Mouse (Mus musculus) MEL (cell line): ENCODE measurements around the gene Aknad1. TPM values are rescaled to one million over a fixed set of nuclear protein-coding genes. Genes with fewer than 3 reads are reported as not detected.

ENCODE experiments used
- DNase-seq: peaks from one replicate; pipeline ENCODE4 v3.0.0; 2011; ENCODE audit warnings: low read depth, low spot score
- H3K27ac ChIP-seq: 2 replicates; pipeline ENCODE4 v1.5.1; 2012; ENCODE audit warnings: low read depth, mild to moderate bottlenecking, control low read depth, low read length, moderate library complexity; ENCODE audit not compliant: control insufficient read depth
- H3K27me3 ChIP-seq, 2 experiments: fragments of 150-350 bp in 1 of 2; sonication (generic) in 1 of 2; 2 replicates each; pipeline ENCODE4 v1.6.1; 2012; ENCODE audit warnings: low read length in 2 of 2, mild to moderate bottlenecking in 2 of 2, improper control_type of control experiment in 1 of 2, moderate library complexity in 1 of 2; ENCODE audit not compliant: insufficient read depth in 2 of 2, control insufficient read depth in 1 of 2
- H3K36me3 ChIP-seq, 2 experiments: 2 replicates each; pipeline ENCODE4 v1.6.1; 2012 to 2014; ENCODE audit warnings: low read length in 2 of 2, improper control_type of control experiment in 1 of 2, inconsistent platforms in 1 of 2, mild to moderate bottlenecking in 1 of 2; ENCODE audit not compliant: insufficient read depth in 2 of 2, control insufficient read depth in 1 of 2
- H3K4me1 ChIP-seq, 2 experiments: fragments of 150-350 bp in 1 of 2; sonication (generic) in 1 of 2; 2 replicates each; pipeline ENCODE4 v1.6.1; 2012; ENCODE audit warnings: low read length in 2 of 2, improper control_type of control experiment in 1 of 2, mild to moderate bottlenecking in 1 of 2; ENCODE audit not compliant: insufficient read depth in 2 of 2, control insufficient read depth in 1 of 2
- H3K4me3 ChIP-seq, 2 experiments: fragments of 150-350 bp in 1 of 2; sonication (generic) in 1 of 2; 2 replicates each; pipeline ENCODE4 v1.5.1; 2012; ENCODE audit warnings: low read depth in 2 of 2, low read length in 2 of 2, mild to moderate bottlenecking in 2 of 2, moderate library complexity in 2 of 2, control low read depth in 1 of 2, improper control_type of control experiment in 1 of 2; ENCODE audit not compliant: control insufficient read depth in 1 of 2, insufficient read depth in 1 of 2
- H3K79me2 ChIP-seq: 2 replicates; pipeline ENCODE4 v1.6.1; 2012; ENCODE audit warnings: mild to moderate bottlenecking, low read length, moderate library complexity; ENCODE audit not compliant: control insufficient read depth, poor library complexity, insufficient read depth
- H3K9ac ChIP-seq: 2 replicates; pipeline ENCODE4 v1.6.1; 2012; ENCODE audit warnings: low read depth, mild to moderate bottlenecking, control low read depth, low read length, moderate library complexity; ENCODE audit not compliant: control insufficient read depth, poor library complexity, severe bottlenecking
- H3K9me3 ChIP-seq: fragments of 150-350 bp; sonication (generic); replicated peaks from 2 replicates; pipeline ENCODE4 v1.6.1; 2012; ENCODE audit warnings: mild to moderate bottlenecking, low read length, improper control_type of control experiment, moderate library complexity; ENCODE audit not compliant: insufficient read depth
- CHD1 ChIP-seq: IDR thresholded peaks from 2 replicates; pipeline ENCODE4 v1.6.1; 2012; ENCODE audit warnings: low read depth, mild to moderate bottlenecking, inconsistent platforms, low read length, improper control_type of control experiment
- CHD2 ChIP-seq: IDR thresholded peaks from 2 replicates; pipeline ENCODE4 v1.6.1; 2011; ENCODE audit warnings: low read length, improper control_type of control experiment
- E2F4 ChIP-seq: IDR thresholded peaks from 2 replicates; pipeline ENCODE4 v1.6.1; 2011; ENCODE audit warnings: low read depth, low read length, improper control_type of control experiment, borderline replicate concordance
- EP300 ChIP-seq, 2 experiments: IDR thresholded peaks; 2 replicates each; pipeline ENCODE4 v1.6.1; 2011; ENCODE audit warnings: improper control_type of control experiment in 2 of 2, low read length in 2 of 2, low read depth in 1 of 2, mild to moderate bottlenecking in 1 of 2
- ETS1 ChIP-seq: IDR thresholded peaks from 2 replicates; pipeline ENCODE4 v1.6.1; 2012; ENCODE audit warnings: low read depth, mild to moderate bottlenecking, inconsistent platforms, low read length, improper control_type of control experiment, moderate library complexity
- GABPA ChIP-seq: IDR thresholded peaks from 2 replicates; pipeline ENCODE4 v1.6.1; 2012; ENCODE audit warnings: low read depth, mild to moderate bottlenecking, inconsistent platforms, low read length, improper control_type of control experiment, moderate library complexity
- GATA1 ChIP-seq: IDR thresholded peaks from 2 replicates; pipeline ENCODE4 v1.6.1; 2011; ENCODE audit warnings: low read depth, low read length, improper control_type of control experiment
- HCFC1 ChIP-seq: IDR thresholded peaks from 2 replicates; pipeline ENCODE4 v1.6.1; 2012; ENCODE audit warnings: low read depth, mild to moderate bottlenecking, inconsistent platforms, low read length, improper control_type of control experiment, moderate library complexity
- MAFK ChIP-seq: IDR thresholded peaks from 2 replicates; pipeline ENCODE4 v1.6.1; 2011; ENCODE audit warnings: low read depth, mild to moderate bottlenecking, low read length, improper control_type of control experiment, borderline replicate concordance
- MAX ChIP-seq: IDR thresholded peaks from 2 replicates; pipeline ENCODE4 v1.6.1; 2011; ENCODE audit warnings: low read length, improper control_type of control experiment
- MAZ ChIP-seq: IDR thresholded peaks from 2 replicates; pipeline ENCODE4 v1.6.1; 2012; ENCODE audit warnings: low read depth, mild to moderate bottlenecking, inconsistent platforms, low read length, improper control_type of control experiment
- MXI1 ChIP-seq: IDR thresholded peaks from 2 replicates; pipeline ENCODE4 v1.6.1; 2011; ENCODE audit warnings: mild to moderate bottlenecking, low read depth, low read length, improper control_type of control experiment
- MYC ChIP-seq: IDR thresholded peaks from 2 replicates; pipeline ENCODE4 v1.6.1; 2011; ENCODE audit warnings: low read depth, mild to moderate bottlenecking, low read length, improper control_type of control experiment, moderate library complexity
- NELFE ChIP-seq: IDR thresholded peaks from 2 replicates; pipeline ENCODE4 v1.6.1; 2011; ENCODE audit warnings: low read depth, low read length, improper control_type of control experiment
- POLR2A ChIP-seq, 2 experiments: IDR thresholded peaks; 2 replicates each; pipeline ENCODE4 v1.6.1; 2011 to 2012; ENCODE audit warnings: low read length in 2 of 2, mild to moderate bottlenecking in 2 of 2, control low read depth in 1 of 2, improper control_type of control experiment in 1 of 2, low read depth in 1 of 2, moderate library complexity in 1 of 2; ENCODE audit not compliant: control insufficient read depth in 1 of 2, insufficient read depth in 1 of 2, poor library complexity in 1 of 2
- RCOR1 ChIP-seq: IDR thresholded peaks from 2 replicates; pipeline ENCODE4 v1.6.1; 2012; ENCODE audit warnings: low read depth, mild to moderate bottlenecking, inconsistent platforms, low read length, improper control_type of control experiment
- SIN3A ChIP-seq: IDR thresholded peaks from 2 replicates; pipeline ENCODE4 v1.6.1; 2012; ENCODE audit warnings: low read length, improper control_type of control experiment, inconsistent platforms
- SMC3 ChIP-seq: IDR thresholded peaks from 2 replicates; pipeline ENCODE4 v1.6.1; 2011; ENCODE audit warnings: low read depth, low read length, improper control_type of control experiment
- TAL1 ChIP-seq: IDR thresholded peaks from 2 replicates; pipeline ENCODE4 v1.6.1; 2012; ENCODE audit warnings: mild to moderate bottlenecking, inconsistent platforms, low read length, moderate library complexity, mixed read lengths
- TBP ChIP-seq: IDR thresholded peaks from 2 replicates; pipeline ENCODE4 v1.8.0; 2011; ENCODE audit warnings: low read depth, low read length, improper control_type of control experiment
- TCF12 ChIP-seq: IDR thresholded peaks from 2 replicates; pipeline ENCODE4 v1.6.1; 2014; ENCODE audit warnings: low read depth, mild to moderate bottlenecking, inconsistent platforms, low read length, improper control_type of control experiment, moderate library complexity
- UBTF ChIP-seq: IDR thresholded peaks from 2 replicates; pipeline ENCODE4 v1.6.1; 2012; ENCODE audit warnings: low read depth, mild to moderate bottlenecking, inconsistent platforms, low read length, improper control_type of control experiment, moderate library complexity, borderline replicate concordance; ENCODE audit not compliant: insufficient read depth
- ZC3H11A ChIP-seq: IDR thresholded peaks from 2 replicates; pipeline ENCODE4 v1.6.1; 2012; ENCODE audit warnings: low read depth, mild to moderate bottlenecking, inconsistent platforms, low read length, improper control_type of control experiment
- ZNF384 ChIP-seq: IDR thresholded peaks from 2 replicates; pipeline ENCODE4 v1.6.1; 2012; ENCODE audit warnings: low read depth, mild to moderate bottlenecking, inconsistent platforms, low read length, improper control_type of control experiment
- polyA plus RNA-seq, 2 experiments: library from polyadenylated mRNA; stranded (reverse) in 1 of 2; unstranded in 1 of 2; fragments of >175 nt in 1 of 2; fragments of >200 nt in 1 of 2; gene quantifications; 2 replicates each; pipeline versions ENCODE4 v1.2.1 to v1.2.4; 2012; ENCODE audit warnings: low replicate concordance in 2 of 2, low read depth in 1 of 2; ENCODE audit not compliant: insufficient read length in 2 of 2, insufficient read depth in 1 of 2, missing spikeins in 1 of 2
- total RNA-seq: library from RNA; depleted of rRNA; stranded (reverse); fragments of 300-350 nt; gene quantifications from 2 replicates; pipeline ENCODE4 v1.2.3, GENCODE M21; 2012

Gene Aknad1
- total and polyA plus RNA-seq, 3 experiments = 0.06 TPM; not detected in 2

GRCm38 (mm10) chr3:108714837-108715236, 24.6 kb upstream of the Aknad1 start:
- H3K27me3 ChIP-seq = no peaks in the 10 kb centered on the region
- H3K27ac ChIP-seq = no peak overlapping the region
- peaks cover 18 to 19% of the 10 kb centered on the region in 2 experiments for H3K4me1 ChIP-seq
- peaks cover 18% of the 10 kb centered on the region for H3K79me2 ChIP-seq
- no peak for DNase-seq
- TF ChIP-seq CHD1 = no peak
- TF ChIP-seq POLR2A (IDR thresholded peaks at IDR 0.05; ENCODE audit: control insufficient read depth in 1 of 2, insufficient read depth in 1 of 2, low read depth in 1 of 2, low read length in 2 of 2, poor library complexity in 1 of 2) = no peak
- no peak for TF ChIP-seq GATA1
- TF ChIP-seq UBTF = no peak
- no peak for TF ChIP-seq GABPA
- no peak for TF ChIP-seq NELFE
- no peak for TF ChIP-seq CHD2
- peaks cover 0 to 27% of the 10 kb centered on the region in 2 experiments; a peak in 2 of 4 replicates for H3K36me3 ChIP-seq
- no peaks in the 10 kb centered on the region for H3K9me3 ChIP-seq
- no peak overlapping the region for H3K4me3 ChIP-seq
- H3K9ac ChIP-seq = no peak overlapping the region

- no peak overlapping the region for H3K9ac ChIP-seq
- H3K4me3 ChIP-seq = peak overlapping the region; percentile 13 to 41; a peak in 2 of 4 replicates
- H3K27ac ChIP-seq = peak overlapping the region; percentile 87
- H3K4me1 ChIP-seq = peaks cover 20 to 25% of the 10 kb centered on the region in 2 experiments
- no peaks in the 10 kb centered on the region for H3K27me3 ChIP-seq
- TF ChIP-seq TCF12 = 0 out of 2 replicates have a peak, but pooled peaks have one; percentile 22
- peak; percentile 97 for TF ChIP-seq RCOR1
- peak; percentile 70 for TF ChIP-seq ETS1
- no peak for TF ChIP-seq MAZ
- peak; percentile 43; the same call in 1 of the 2 replicates for TF ChIP-seq HCFC1
- TF ChIP-seq MAFK = 0 out of 2 replicates have a peak, but pooled peaks have one; percentile 33
- TF ChIP-seq MAX = no peak
- no peak for TF ChIP-seq ZC3H11A
- peak; percentile 87 for TF ChIP-seq GATA1
- TF ChIP-seq EP300 (IDR thresholded peaks at IDR 0.05; ENCODE audit: low read depth in 1 of 2, low read length in 2 of 2) = peak; percentile 83 to 95
- TF ChIP-seq TAL1 = no peak
- no peak for TF ChIP-seq CHD2
- no peak for TF ChIP-seq ZNF384
- TF ChIP-seq TBP = 0 out of 2 replicates have a peak, but pooled peaks have one; percentile 26
- no peak for TF ChIP-seq SMC3
- peak; percentile 55; the same call in 1 of the 2 replicates for TF ChIP-seq MXI1
- TF ChIP-seq UBTF = no peak
- TF ChIP-seq E2F4 = no peak
- peak; percentile 79 for TF ChIP-seq SIN3A
- peak; percentile 21; the same call in 1 of the 2 replicates for TF ChIP-seq MYC
- H3K9me3 ChIP-seq = no peaks in the 10 kb centered on the region
- peaks cover 0 to 38% of the 10 kb centered on the region in 2 experiments; a peak in 2 of 4 replicates for H3K36me3 ChIP-seq
- H3K79me2 ChIP-seq = peaks cover 25% of the 10 kb centered on the region
- DNase-seq = peak; percentile 90
These were observed 21.5 kb upstream of the Aknad1 start for GRCm38 (mm10) chr3:108717896-108718502.
